Mouse (Mus musculus) lung, postnatal 36 days (tissue): ENCODE measurements around the gene Fgg.

ENCODE experiments used
- DNase-seq: peaks from one replicate; pipeline ENCODE4 v3.0.0; 2022; ENCODE audit warnings: mixed read lengths

Gene Fgg

DNA sequence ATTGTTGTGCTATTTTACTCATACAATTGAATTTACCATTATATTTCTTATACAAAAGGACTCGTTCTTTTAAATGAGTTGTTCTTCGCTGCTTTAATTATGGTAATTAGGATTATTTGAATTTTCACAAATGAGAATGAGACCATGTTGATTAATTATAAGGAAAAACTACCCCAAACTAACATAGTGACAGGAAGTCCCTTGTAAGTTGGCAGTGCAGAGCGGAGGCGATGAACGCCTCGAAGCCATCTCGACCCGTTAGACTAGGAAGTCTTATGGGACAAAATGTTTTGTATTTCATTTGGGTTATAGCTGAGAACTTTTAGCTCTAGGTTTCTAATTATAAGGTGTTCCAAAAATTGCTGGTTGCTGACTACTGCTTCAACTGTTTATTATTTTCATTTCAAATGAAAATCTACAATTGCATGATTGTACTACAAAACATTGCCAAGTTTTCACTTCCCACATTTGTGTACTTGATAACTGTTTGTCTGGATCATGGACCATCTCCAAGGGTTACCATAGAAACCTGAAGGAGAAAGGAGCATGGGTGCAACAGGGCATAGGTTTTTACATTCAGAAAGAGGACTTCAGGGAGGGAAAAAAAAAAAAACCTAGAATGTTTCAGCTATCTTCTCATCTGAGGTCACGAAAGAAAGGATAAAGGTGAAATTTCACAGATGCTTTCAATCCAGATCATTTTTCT is 20.2 kb downstream of the Fgg start:
- DNase-seq, result no peak

DNA sequence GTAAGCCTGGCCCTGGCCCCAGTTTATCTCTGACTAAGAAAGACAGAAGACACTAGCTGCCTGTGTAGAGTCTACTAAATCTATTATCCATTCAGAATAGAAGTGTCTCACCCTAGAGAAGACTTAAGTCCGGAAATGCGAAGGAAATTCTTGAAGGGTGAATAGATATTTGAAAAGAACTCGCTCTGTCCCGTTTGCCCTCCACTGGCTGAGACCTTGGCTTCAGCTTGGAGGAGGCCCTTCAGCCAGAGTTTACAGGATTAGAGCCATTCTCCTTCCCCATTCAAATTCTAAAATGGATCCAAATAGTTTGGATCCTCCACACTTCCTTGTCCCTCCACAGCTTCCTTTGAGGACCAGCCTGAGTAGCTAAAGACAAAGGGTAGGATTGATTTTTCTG is 22.8 kb downstream of the Fgg start:
- DNase-seq, result no peak

DNA sequence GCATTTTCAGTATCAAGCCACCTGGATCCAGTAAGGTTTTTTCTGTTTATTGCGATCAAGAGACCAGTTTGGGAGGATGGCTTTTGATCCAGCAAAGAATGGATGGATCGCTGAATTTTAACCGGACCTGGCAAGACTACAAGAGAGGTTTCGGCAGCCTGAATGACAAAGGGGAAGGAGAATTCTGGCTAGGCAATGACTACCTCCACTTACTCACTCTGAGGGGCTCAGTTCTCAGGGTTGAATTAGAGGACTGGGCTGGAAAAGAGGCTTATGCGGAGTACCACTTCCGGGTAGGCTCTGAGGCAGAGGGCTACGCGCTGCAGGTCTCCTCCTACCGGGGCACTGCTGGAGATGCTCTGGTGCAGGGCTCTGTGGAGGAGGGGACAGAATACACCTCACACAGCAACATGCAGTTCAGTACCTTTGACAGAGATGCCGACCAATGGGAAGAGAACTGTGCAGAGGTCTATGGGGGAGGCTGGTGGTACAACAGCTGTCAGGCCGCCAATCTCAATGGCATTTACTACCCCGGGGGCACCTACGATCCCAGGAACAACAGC is 25.3 kb downstream of the Fgg start:
- DNase-seq, result no peak

DNA sequence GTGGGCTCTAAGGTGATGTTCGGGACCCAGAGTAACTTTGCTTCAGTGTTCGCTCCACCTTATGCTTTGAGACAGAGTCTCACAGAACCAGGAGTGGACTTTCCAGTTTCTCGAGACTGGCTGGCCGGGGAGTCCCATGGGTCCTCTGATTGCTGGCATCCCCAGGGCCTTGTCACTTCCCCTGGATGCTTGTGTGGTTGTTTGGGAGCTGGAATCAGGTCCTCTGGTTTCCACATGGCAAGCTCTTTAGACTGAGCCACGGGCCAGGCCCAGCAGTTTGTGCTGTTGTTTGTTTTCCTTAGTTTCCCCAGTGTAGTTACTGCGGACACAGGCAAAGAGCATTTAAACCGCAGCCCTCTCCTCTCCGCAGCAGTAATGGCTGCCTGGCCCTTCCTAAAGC is 26.3 kb downstream of the Fgg start:
- no peak for DNase-seq

- no peak for DNase-seq
Observed at GRCm38 (mm10) chr3:83038865-83039264, 31.3 kb downstream of the Fgg start.

DNA sequence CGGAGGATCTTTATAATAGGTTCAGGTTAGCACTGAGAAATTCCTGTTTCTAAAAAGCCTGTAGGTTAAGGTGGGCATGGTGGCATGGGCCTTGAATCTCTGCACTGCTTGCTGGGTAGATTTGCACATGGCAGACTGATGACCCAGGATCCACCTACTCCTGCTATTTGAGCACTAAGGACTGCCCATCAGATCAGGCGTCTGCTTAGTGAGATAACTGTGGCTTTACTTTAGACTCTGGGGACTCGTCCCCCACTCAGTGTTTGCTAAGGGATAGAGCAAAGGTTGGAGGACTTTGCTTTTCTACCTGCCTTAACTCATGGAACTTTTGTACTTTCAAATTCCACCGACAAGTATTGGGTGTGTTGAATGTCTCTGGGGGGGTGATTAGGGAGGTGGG is 32.1 kb downstream of the Fgg start:
- DNase-seq, result no peak

GRCm38 (mm10) chr3:83042451-83042850 is 34.9 kb downstream of the Fgg start:
- DNase-seq, result no peak

DNA sequence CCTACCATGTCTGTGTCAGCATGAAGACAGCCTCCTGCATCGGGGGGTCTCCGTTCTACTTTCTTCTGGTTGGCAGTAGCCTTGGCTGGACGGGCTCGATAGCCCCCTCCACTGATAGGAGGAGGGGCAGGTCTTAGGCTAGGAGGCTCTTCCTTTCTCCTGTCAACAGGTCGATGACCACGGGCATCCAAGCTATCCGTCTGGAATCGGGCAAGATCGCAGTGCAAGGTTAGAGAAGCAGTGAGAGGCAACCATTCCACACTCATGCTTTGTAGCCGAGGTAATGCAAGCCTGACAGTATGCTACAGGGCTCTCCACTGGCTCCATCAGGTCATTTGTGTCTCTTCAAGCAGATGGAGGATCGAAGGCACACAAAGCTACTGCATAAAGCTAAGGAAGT is 39.1 kb downstream of the Fgg start:
- DNase-seq, result no peak

GRCm38 (mm10) chr3:83049680-83050079 is 42.2 kb downstream of the Fgg start, which contains the start of gene Fgb:
Fgb (minus strand) TSS chr3:83049863.
- no peak for DNase-seq

GRCm38 (mm10) chr3:83050661-83051060 is 43.1 kb downstream of the Fgg start:
- DNase-seq, result no peak

- no peak for DNase-seq
Observed at GRCm38 (mm10) chr3:83052102-83052501, 44.6 kb downstream of the Fgg start.

DNA sequence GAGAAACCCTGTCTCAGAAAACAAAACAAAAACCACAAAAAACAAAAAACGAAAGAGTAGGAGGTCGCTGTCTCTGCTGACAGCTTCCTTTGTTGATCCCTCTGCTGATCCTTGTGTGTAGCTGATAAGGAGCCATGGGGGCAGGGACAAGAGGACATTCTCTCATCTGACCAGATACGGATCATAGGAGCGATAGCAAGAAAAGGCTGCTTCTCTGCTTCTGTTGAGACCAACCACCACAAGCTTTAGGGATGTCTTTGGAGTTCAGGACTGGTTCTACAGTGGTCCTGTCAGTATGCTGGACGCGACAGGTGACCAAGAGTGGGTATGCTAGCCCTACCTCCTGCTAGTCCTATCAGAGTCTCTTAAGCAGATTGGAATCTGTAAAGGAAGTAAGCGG is 45.6 kb downstream of the Fgg start:
- no peak for DNase-seq

- DNase-seq, result peak; percentile 74
Observed at GRCm38 (mm10) chr3:83053758-83054157, 46.2 kb downstream of the Fgg start.

- no peak for DNase-seq
Observed at GRCm38 (mm10) chr3:83054759-83055158, 47.2 kb downstream of the Fgg start.

- peak; percentile 97 for DNase-seq
Observed at GRCm38 (mm10) chr3:83055281-83056038, 47.9 kb downstream of the Fgg start, which contains the start of gene Plrg1. Plrg1 (plus strand) TSS chr3:83055522.

DNA sequence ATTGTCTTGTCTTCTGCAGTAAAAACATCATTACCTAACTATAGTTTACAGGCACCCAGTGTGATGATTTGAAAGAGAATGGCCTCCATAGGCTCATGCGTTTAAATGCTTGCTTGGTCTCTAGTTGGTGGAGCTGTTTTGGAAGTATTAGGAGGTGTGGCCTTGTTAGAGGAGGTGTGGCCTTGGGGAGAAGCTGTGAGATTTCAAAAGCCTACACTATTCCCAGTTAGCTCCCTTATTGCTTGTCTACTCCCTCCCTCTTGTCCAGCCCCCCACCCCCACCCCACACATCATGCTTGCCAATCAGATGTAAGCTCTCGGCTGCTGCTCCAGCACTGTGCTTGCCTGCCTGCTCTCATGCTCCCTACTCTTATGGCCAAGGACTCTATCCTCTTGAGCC is 49.5 kb downstream of the Fgg start:
- DNase-seq, result no peak
